12 mouse cellular contexts compared by ENCODE assay signal in the genomic region with DNA sequence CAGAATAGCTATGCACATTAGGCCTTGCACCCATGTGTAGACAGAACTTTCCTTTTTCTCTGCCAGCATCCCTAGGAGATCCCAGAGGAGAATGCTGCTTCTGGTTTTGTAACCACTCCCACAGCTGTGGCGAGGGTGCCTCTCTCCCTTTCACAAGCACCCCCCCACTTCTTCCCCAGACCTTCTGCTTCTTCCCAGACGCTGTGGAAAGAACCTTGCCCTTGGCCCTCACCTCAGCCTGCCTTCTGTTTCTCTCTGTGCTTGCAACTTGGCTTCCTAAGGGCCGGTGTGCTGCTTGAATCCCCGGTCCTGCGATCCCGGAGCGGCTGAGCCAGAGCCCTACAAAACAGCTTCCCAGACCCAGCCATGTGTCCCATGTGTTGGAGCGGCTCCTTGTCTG. TPM values are rescaled to one million over a fixed set of nuclear protein-coding genes. Genes with fewer than 3 reads are reported as not detected.
DNase-seq lines count a peak whose midpoint lies in the region; ATAC-seq lines count a peak whose summit lies in the region.
"Had no signal": no experiment of that assay in that cellular context is flagged by ENCODE, and none has a peak within 500 bp of the region (broad histone marks: within the 10 kb centered on the region; RNA-seq: fewer than 3 reads in every experiment).

No protein-coding gene starts in this region.

- H3K4me1 ChIP-seq in forebrain, embryonic 10.5 days = peaks cover 17% of the 10 kb centered on the region
- no peaks in the 10 kb centered on the region for H3K4me1 ChIP-seq in forebrain, embryonic 13.5 days
- peaks cover 91% of the 10 kb centered on the region for H3K4me1 ChIP-seq in megakaryocyte, embryonic 14.5 days
- peaks cover 7% of the 10 kb centered on the region; the same call in 1 of the 2 replicates for H3K4me1 ChIP-seq in limb, embryonic 15.5 days
- H3K4me1 ChIP-seq: forebrain, embryonic 15.5 days; hindbrain, embryonic 12.5 days had no signal

- H3K4me3 ChIP-seq in forebrain, embryonic 10.5 days = no peak overlapping the region
- no peak overlapping the region for H3K4me3 ChIP-seq in forebrain, embryonic 13.5 days
- H3K4me3 ChIP-seq in megakaryocyte, embryonic 14.5 days (replicated peaks) = peak overlapping the region; percentile 90
- no peak overlapping the region for H3K4me3 ChIP-seq in limb, embryonic 15.5 days
- H3K4me3 ChIP-seq: forebrain, embryonic 15.5 days; hindbrain, embryonic 12.5 days had no signal

- no peaks in the 10 kb centered on the region for H3K27me3 ChIP-seq in forebrain, embryonic 10.5 days (ENCODE audit: poor library complexity, severe bottlenecking)
- 0 out of 2 replicates have a peak, but pooled peaks cover 4% of the 10 kb centered on the region for H3K27me3 ChIP-seq in forebrain, embryonic 13.5 days
- no peaks in the 10 kb centered on the region for H3K27me3 ChIP-seq in megakaryocyte, embryonic 14.5 days (replicated peaks)
- 0 out of 2 replicates have a peak, but pooled peaks cover 3% of the 10 kb centered on the region for H3K27me3 ChIP-seq in limb, embryonic 15.5 days
- H3K27me3 ChIP-seq: hindbrain, embryonic 12.5 days had no signal

- no peak overlapping the region for H3K9ac ChIP-seq in forebrain, embryonic 13.5 days
- H3K9ac ChIP-seq in limb, embryonic 15.5 days = no peak overlapping the region
- H3K9ac ChIP-seq: forebrain, embryonic 15.5 days; hindbrain, embryonic 12.5 days had no signal

- no peaks in the 10 kb centered on the region for H3K9me3 ChIP-seq in forebrain, embryonic 10.5 days
- no peaks in the 10 kb centered on the region for H3K9me3 ChIP-seq in forebrain, embryonic 13.5 days (replicated peaks)
- H3K9me3 ChIP-seq in megakaryocyte, embryonic 14.5 days = no peaks in the 10 kb centered on the region
- no peaks in the 10 kb centered on the region for H3K9me3 ChIP-seq in limb, embryonic 15.5 days
- H3K9me3 ChIP-seq: forebrain, embryonic 15.5 days; hindbrain, embryonic 12.5 days had no signal

- H3K36me3 ChIP-seq in forebrain, embryonic 10.5 days (replicated peaks) = no peaks in the 10 kb centered on the region
- H3K36me3 ChIP-seq in forebrain, embryonic 13.5 days (ENCODE audit: poor library complexity, severe bottlenecking) = no peaks in the 10 kb centered on the region
- H3K36me3 ChIP-seq in megakaryocyte, embryonic 14.5 days (replicated peaks; ENCODE audit: low read length) = peaks cover 6% of the 10 kb centered on the region
- H3K36me3 ChIP-seq in limb, embryonic 15.5 days = no peaks in the 10 kb centered on the region
- H3K36me3 ChIP-seq: forebrain, embryonic 15.5 days; hindbrain, embryonic 12.5 days had no signal

- ATAC-seq in forebrain, embryonic 13.5 days = no peak
- ATAC-seq in megakaryocyte, adult 5-6 weeks (ENCODE audit: poor library complexity, severe bottlenecking) = no peak
- no peak for ATAC-seq in limb, embryonic 15.5 days (ENCODE audit: insufficient number of reproducible peaks, low FRiP score, low TSS enrichment, low read depth)
- ATAC-seq: forebrain, embryonic 15.5 days had no signal

- H3K4me2 ChIP-seq in forebrain, embryonic 13.5 days = no peak overlapping the region
- no peak overlapping the region for H3K4me2 ChIP-seq in limb, embryonic 15.5 days
- H3K4me2 ChIP-seq: forebrain, embryonic 15.5 days; hindbrain, embryonic 12.5 days had no signal

- DNase-seq in forebrain, embryonic 10.5 days (ENCODE audit: extremely low spot score, low spot score) = no peak
- peak; percentile 58 for DNase-seq in thymus, postnatal 0 days (ENCODE audit: low spot score)
- DNase-seq in urinary bladder, postnatal 10 days (ENCODE audit: low spot score) = no peak
- no peak for DNase-seq in cerebellum, adult 11-12 months

- WGBS in forebrain, embryonic 10.5 days = 87% methylated on average over 8 of the region's 8 CpGs
- 81% methylated on average over 8 of the region's 8 CpGs for WGBS in forebrain, embryonic 13.5 days
- 79% methylated on average over 8 of the region's 8 CpGs for WGBS in limb, embryonic 15.5 days

- H3K27ac ChIP-seq in forebrain, embryonic 10.5 days = peak overlapping the region; percentile 56
- no peak overlapping the region for H3K27ac ChIP-seq in forebrain, embryonic 13.5 days
- H3K27ac ChIP-seq in limb, embryonic 15.5 days = 0 out of 2 replicates have a peak overlapping the region, but pooled peaks have one; percentile 2
- H3K27ac ChIP-seq: forebrain, embryonic 15.5 days; hindbrain, embryonic 12.5 days had no signal

RNA-seq across cellular contexts. Expression of a gene that starts 9.3 kb away (rescaled TPM):
- 11.0 and 11.1 TPM in 2 replicates for polyA plus RNA-seq in forebrain, embryonic 10.5 days (2016; fragmentation: Nextera tagmentation; extraction: Ambion mirVana)
- 20.7 and 29.1 TPM in 2 replicates for polyA plus RNA-seq in forebrain, embryonic 13.5 days (2015; fragmentation: Nextera tagmentation; extraction: Ambion mirVana)
- polyA plus RNA-seq in megakaryocyte, embryonic 14.5 days (2012; ENCODE audit: insufficient read depth, low replicate concordance) = 12.9 and 13.9 TPM in 2 replicates
- total RNA-seq in megakaryocyte, adult 5-6 weeks (2015) = 5.4 and 8.0 TPM in 2 replicates
- total RNA-seq in megakaryocyte, adult 5-6 weeks (2017) = 6.1 and 8.6 TPM in 2 replicates
- polyA plus RNA-seq in limb, embryonic 15.5 days (2015; fragmentation: Nextera tagmentation; extraction: Ambion mirVana) = 1.4 and 1.5 TPM in 2 replicates
- 2.6 and 4.0 TPM in 2 replicates for polyA plus RNA-seq in thymus, postnatal 0 days (2015; fragmentation: Nextera tagmentation; extraction: Ambion mirVana)

RNA-seq across cellular contexts. Expression of a gene that starts 13.7 kb away (rescaled TPM):
- 153 and 160 TPM in 2 replicates for polyA plus RNA-seq in forebrain, embryonic 10.5 days (2016; fragmentation: Nextera tagmentation; extraction: Ambion mirVana)
- 168 and 177 TPM in 2 replicates for polyA plus RNA-seq in forebrain, embryonic 13.5 days (2015; fragmentation: Nextera tagmentation; extraction: Ambion mirVana)
- 5.6 and 15.5 TPM in 2 replicates for polyA plus RNA-seq in megakaryocyte, embryonic 14.5 days (2012; ENCODE audit: insufficient read depth, low replicate concordance)
- 200 and 205 TPM in 2 replicates for total RNA-seq in megakaryocyte, adult 5-6 weeks (2015)
- total RNA-seq in megakaryocyte, adult 5-6 weeks (2017) = 58.9 and 59.0 TPM in 2 replicates
- polyA plus RNA-seq in limb, embryonic 15.5 days (2015; fragmentation: Nextera tagmentation; extraction: Ambion mirVana) = 135 and 155 TPM in 2 replicates
- polyA plus RNA-seq in thymus, postnatal 0 days (2015; fragmentation: Nextera tagmentation; extraction: Ambion mirVana) = 425 and 454 TPM in 2 replicates

RNA-seq across cellular contexts. Expression of a gene that starts 42.4 kb away (rescaled TPM):
- polyA plus RNA-seq in forebrain, embryonic 10.5 days (2016; fragmentation: Nextera tagmentation; extraction: Ambion mirVana) = 4.5 and 5.1 TPM in 2 replicates
- 0.17 and 0.44 TPM in 2 replicates for polyA plus RNA-seq in forebrain, embryonic 13.5 days (2015; fragmentation: Nextera tagmentation; extraction: Ambion mirVana)
- 30.8 and 297 TPM in 2 replicates for polyA plus RNA-seq in megakaryocyte, embryonic 14.5 days (2012; ENCODE audit: insufficient read depth, low replicate concordance)
- total RNA-seq in megakaryocyte, adult 5-6 weeks (2015) = 284 and 331 TPM in 2 replicates
- 235 and 273 TPM in 2 replicates for total RNA-seq in megakaryocyte, adult 5-6 weeks (2017)
- 1.1 and 1.5 TPM in 2 replicates for polyA plus RNA-seq in limb, embryonic 15.5 days (2015; fragmentation: Nextera tagmentation; extraction: Ambion mirVana)
- polyA plus RNA-seq in thymus, postnatal 0 days (2015; fragmentation: Nextera tagmentation; extraction: Ambion mirVana) = 5.0 and 6.2 TPM in 2 replicates
- total RNA-seq: adrenal gland, adult 18-20 months; neutrophil, adult 5-6 weeks had no signal
